Mouse (Mus musculus): ENCODE measurements around the gene Fcor.

GRCm38 (mm10) chr8:3720551-3720950, 48.4 kb upstream of the Fcor start, which contains the start of gene Clec4g:
- no peak for TF ChIP-seq CTCF (IDR thresholded peaks at IDR 0.05; ENCODE audit: borderline replicate concordance, extremely low read depth, insufficient read depth, insufficient read length)
- no peak for TF ChIP-seq POLR2A (IDR thresholded peaks at IDR 0.05; ENCODE audit: borderline replicate concordance, extremely low read depth, insufficient read depth, insufficient read length, poor library complexity, severe bottlenecking)

Measured in brain, embryonic 14.5 days (tissue).